Mouse (Mus musculus): ENCODE data around the gene Mast4. TPM values are rescaled to one million over a fixed set of nuclear protein-coding genes. Genes with fewer than 3 reads are reported as not detected.

Gene Mast4
- total and polyA plus RNA-seq, 3 experiments, result 2.7 to 7.0 TPM; not detected in 1

- Histone ChIP-seq H3K9me3 (replicated peaks; ENCODE audit: insufficient read depth, low read length) (no peaks in the 10 kb centered on the region), H3K9ac (ENCODE audit: control insufficient read depth, low read depth, low read length, poor library complexity, severe bottlenecking) (no peak overlapping the region), H3K36me3 (ENCODE audit: control insufficient read depth in 1 of 2, insufficient read depth in 2 of 2, low read length in 2 of 2) (peaks cover 0 to 7% of the 10 kb centered on the region in 2 experiments; a peak in 2 of 4 replicates), H3K4me3 (ENCODE audit: control insufficient read depth in 1 of 2, insufficient read depth in 1 of 2, low read depth in 2 of 2, low read length in 2 of 2) (no peak overlapping the region), H3K79me2 (ENCODE audit: control insufficient read depth, insufficient read depth, low read length, poor library complexity) (no peaks in the 10 kb centered on the region), H3K27ac (ENCODE audit: control insufficient read depth, low read depth, low read length) (no peak overlapping the region), H3K27me3 (ENCODE audit: control insufficient read depth in 1 of 2, insufficient read depth in 2 of 2, low read length in 2 of 2) (no peaks in the 10 kb centered on the region), H3K4me1 (ENCODE audit: control insufficient read depth in 1 of 2, insufficient read depth in 2 of 2, low read length in 2 of 2) (peaks cover 0 to 9% of the 10 kb centered on the region in 2 experiments; a peak in 3 of 4 replicates)
- DNase-seq (ENCODE audit: low read depth, low spot score), result no peak
- TF ChIP-seq ZKSCAN1 (IDR thresholded peaks at IDR 0.05; ENCODE audit: low read depth, low read length) (no peak), NRF1 (IDR thresholded peaks at IDR 0.05; ENCODE audit: insufficient read depth, low read depth, low read length, poor library complexity, severe bottlenecking) (no peak), CTCF (IDR thresholded peaks at IDR 0.05 in 2 of 3, conservative IDR thresholded peaks at IDR 0.05 in 1 of 3; ENCODE audit: control insufficient read depth in 1 of 3, insufficient read depth in 1 of 3, low read depth in 2 of 3, low read length in 3 of 3, poor library complexity in 1 of 3, severe bottlenecking in 1 of 3) (no peak), CHD1 (IDR thresholded peaks at IDR 0.05; ENCODE audit: low read depth, low read length) (no peak), ZNF384 (IDR thresholded peaks at IDR 0.05; ENCODE audit: low read depth, low read length) (no peak), SMC3 (IDR thresholded peaks at IDR 0.05; ENCODE audit: low read depth, low read length) (no peak), TCF12 (IDR thresholded peaks at IDR 0.05; ENCODE audit: low read depth, low read length) (no peak), MAZ (IDR thresholded peaks at IDR 0.05; ENCODE audit: low read depth, low read length) (no peak), KAT2A (conservative IDR thresholded peaks at IDR 0.05; ENCODE audit: low read depth, low read length) (no peak), TBP (IDR thresholded peaks at IDR 0.05; ENCODE audit: low read depth, low read length) (no peak), CHD2 (IDR thresholded peaks at IDR 0.05; ENCODE audit: low read length) (no peak), MAX (IDR thresholded peaks at IDR 0.05; ENCODE audit: low read length) (no peak), POLR2AphosphoS5 (IDR thresholded peaks at IDR 0.05; ENCODE audit: borderline replicate concordance, low read depth, low read length) (no peak), E2F4 (IDR thresholded peaks at IDR 0.05; ENCODE audit: borderline replicate concordance, low read depth, low read length) (no peak), USF2 (IDR thresholded peaks at IDR 0.05; ENCODE audit: borderline replicate concordance in 1 of 2, insufficient read depth in 1 of 2, low read depth in 1 of 2, low read length in 2 of 2) (no peak), GATA1 (IDR thresholded peaks at IDR 0.05; ENCODE audit: low read depth, low read length) (no peak)
Measured at GRCm38 (mm10) chr13:102700176-102700575, 634.1 kb downstream of the Mast4 start.

DNA sequence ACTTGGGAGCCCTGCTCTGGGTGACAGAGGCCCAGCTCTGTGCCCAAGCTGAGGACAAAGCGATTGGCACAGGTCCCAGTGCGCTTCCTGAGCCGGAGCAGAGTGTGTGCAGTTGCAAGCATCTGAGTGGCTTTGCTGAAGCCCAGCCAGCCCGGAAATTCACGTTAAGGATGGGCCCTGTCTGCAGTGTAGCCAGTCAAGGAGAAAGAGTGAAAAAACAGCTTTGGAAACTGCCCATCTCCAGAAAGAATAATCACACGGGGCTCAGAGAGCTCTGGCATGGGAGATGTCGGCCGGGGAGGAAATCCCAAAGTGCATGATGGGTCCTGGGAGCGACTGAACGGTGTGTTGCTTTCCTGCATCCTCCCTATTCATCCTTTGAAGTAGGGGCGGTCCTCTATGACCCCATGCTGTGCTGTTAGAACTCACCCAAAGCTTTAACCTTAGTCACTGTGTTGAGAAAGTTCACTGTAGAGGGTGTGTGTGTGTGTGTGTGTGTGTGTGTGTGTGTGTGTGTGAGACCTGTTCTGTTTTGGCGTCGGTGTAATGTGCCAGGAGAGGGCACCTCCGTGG is 635.5 kb downstream of the Mast4 start:
- Histone ChIP-seq H3K27ac (ENCODE audit: control insufficient read depth, low read depth, low read length) (no peak overlapping the region), H3K9me3 (replicated peaks; ENCODE audit: insufficient read depth, low read length) (no peaks in the 10 kb centered on the region), H3K79me2 (ENCODE audit: control insufficient read depth, insufficient read depth, low read length, poor library complexity) (no peaks in the 10 kb centered on the region), H3K4me1 (ENCODE audit: control insufficient read depth in 1 of 2, insufficient read depth in 2 of 2, low read length in 2 of 2) (peaks cover 2 to 22% of the 10 kb centered on the region in 2 experiments; a peak in 3 of 4 replicates), H3K27me3 (ENCODE audit: control insufficient read depth in 1 of 2, insufficient read depth in 2 of 2, low read length in 2 of 2) (no peaks in the 10 kb centered on the region), H3K4me3 (ENCODE audit: control insufficient read depth in 1 of 2, insufficient read depth in 1 of 2, low read depth in 2 of 2, low read length in 2 of 2) (no peak overlapping the region), H3K9ac (ENCODE audit: control insufficient read depth, low read depth, low read length, poor library complexity, severe bottlenecking) (no peak overlapping the region), H3K36me3 (ENCODE audit: control insufficient read depth in 1 of 2, insufficient read depth in 2 of 2, low read length in 2 of 2) (peaks cover 0 to 20% of the 10 kb centered on the region in 2 experiments; a peak in 2 of 4 replicates)
- no peak for DNase-seq (ENCODE audit: low read depth, low spot score)
- TF ChIP-seq MYC (IDR thresholded peaks at IDR 0.05; ENCODE audit: low read depth, low read length) (no peak), POLR2AphosphoS2 (IDR thresholded peaks at IDR 0.05; ENCODE audit: low read length) (no peak), GABPA (IDR thresholded peaks at IDR 0.05; ENCODE audit: low read depth, low read length) (no peak), TAL1 (IDR thresholded peaks at IDR 0.05; ENCODE audit: low read length) (no peak), SMC3 (IDR thresholded peaks at IDR 0.05; ENCODE audit: low read depth, low read length) (no peak), ZC3H11A (IDR thresholded peaks at IDR 0.05; ENCODE audit: low read depth, low read length) (no peak), ZMIZ1 (IDR thresholded peaks at IDR 0.05; ENCODE audit: low read depth, low read length) (no peak), ETS1 (IDR thresholded peaks at IDR 0.05; ENCODE audit: low read depth, low read length) (no peak), HCFC1 (IDR thresholded peaks at IDR 0.05; ENCODE audit: low read depth, low read length) (no peak), MAFK (IDR thresholded peaks at IDR 0.05; ENCODE audit: borderline replicate concordance, low read depth, low read length) (no peak), MXI1 (IDR thresholded peaks at IDR 0.05; ENCODE audit: low read depth, low read length) (no peak), POLR2AphosphoS5 (IDR thresholded peaks at IDR 0.05; ENCODE audit: borderline replicate concordance, low read depth, low read length) (no peak), CHD2 (IDR thresholded peaks at IDR 0.05; ENCODE audit: low read length) (no peak), JUND (IDR thresholded peaks at IDR 0.05; ENCODE audit: low read depth, low read length) (no peak), KAT2A (conservative IDR thresholded peaks at IDR 0.05; ENCODE audit: low read depth, low read length) (no peak), CHD1 (IDR thresholded peaks at IDR 0.05; ENCODE audit: low read depth, low read length) (no peak), GATA1 (IDR thresholded peaks at IDR 0.05; ENCODE audit: low read depth, low read length) (no peak), USF1 (IDR thresholded peaks at IDR 0.05; ENCODE audit: low read depth, low read length) (no peak), UBTF (IDR thresholded peaks at IDR 0.05; ENCODE audit: borderline replicate concordance, insufficient read depth, low read depth, low read length) (no peak), RAD21 (IDR thresholded peaks at IDR 0.05; ENCODE audit: low read depth, low read length) (no peak)

Data from MEL (cell line).